Mouse (Mus musculus) lung, postnatal 4 days (tissue): ENCODE measurements around the gene Gm3045.

Experiments
- DNase-seq, 2 experiments: peaks; one replicate each; pipeline ENCODE4 v3.0.0; 2021

The Gm3045 gene

GRCm38 (mm10) chr13:56438211-56439075 lies 12.0 kb downstream of the Gm3045 start, which contains the start of gene Slc25a48:
Slc25a48 (plus strand) TSS chr13:56438355.
- peak; percentile 23 to 46 for DNase-seq

GRCm38 (mm10) chr13:56443411-56443810 lies 17.0 kb downstream of the Gm3045 start:
- no peak for DNase-seq

- DNase-seq = no peak
These were observed 17.7 kb downstream of the Gm3045 start for GRCm38 (mm10) chr13:56444112-56444511.

GRCm38 (mm10) chr13:56444996-56445395 lies 18.6 kb downstream of the Gm3045 start:
- DNase-seq = no peak

GRCm38 (mm10) chr13:56449239-56450030 lies 23.0 kb downstream of the Gm3045 start:
- no peak for DNase-seq

GRCm38 (mm10) chr13:56450035-56450434 lies 23.6 kb downstream of the Gm3045 start:
- DNase-seq = no peak

GRCm38 (mm10) chr13:56458001-56458400 lies 31.6 kb downstream of the Gm3045 start:
- no peak for DNase-seq

GRCm38 (mm10) chr13:56461460-56461859 lies 35.1 kb downstream of the Gm3045 start:
- no peak for DNase-seq

GRCm38 (mm10) chr13:56462791-56463190 lies 36.4 kb downstream of the Gm3045 start:
- no peak for DNase-seq

- DNase-seq = no peak
These were observed 36.9 kb downstream of the Gm3045 start for GRCm38 (mm10) chr13:56463261-56463660.

- DNase-seq = no peak
These were observed 37.4 kb downstream of the Gm3045 start for GRCm38 (mm10) chr13:56463750-56464149.

GRCm38 (mm10) chr13:56467786-56468185 lies 41.4 kb downstream of the Gm3045 start:
- DNase-seq = no peak

GRCm38 (mm10) chr13:56468536-56468935 lies 42.1 kb downstream of the Gm3045 start:
- no peak for DNase-seq

GRCm38 (mm10) chr13:56471211-56471610 lies 44.8 kb downstream of the Gm3045 start:
- no peak for DNase-seq

- DNase-seq = peak; percentile 41 to 65
These were observed 45.6 kb downstream of the Gm3045 start for GRCm38 (mm10) chr13:56471951-56472350.

GRCm38 (mm10) chr13:56472661-56473060 lies 46.3 kb downstream of the Gm3045 start:
- DNase-seq = no peak

- peak in 1 of 2 experiments; percentile 61 for DNase-seq
These were observed 49.0 kb downstream of the Gm3045 start for GRCm38 (mm10) chr13:56475363-56475762.

GRCm38 (mm10) chr13:56476790-56477189 lies 50.4 kb downstream of the Gm3045 start:
- peak in 1 of 2 experiments; percentile 18 for DNase-seq

- no peak for DNase-seq
These were observed 50.9 kb downstream of the Gm3045 start for GRCm38 (mm10) chr13:56477271-56477670.

GRCm38 (mm10) chr13:56478027-56478426 lies 51.6 kb downstream of the Gm3045 start:
- no peak for DNase-seq

GRCm38 (mm10) chr13:56482146-56482545 lies 55.8 kb downstream of the Gm3045 start, which contains the start of gene Il9:
Il9 (minus strand) TSS chr13:56482246.
- no peak for DNase-seq
